Mouse (Mus musculus): ENCODE results near the gene Gaa. TPM values are rescaled to one million over a fixed set of nuclear protein-coding genes. Genes with fewer than 3 reads are reported as not detected.

Gene Gaa
- polyA plus RNA-seq (2021): 263 TPM

- no peaks in the 10 kb centered on the region for H3K27me3 ChIP-seq
- DNase-seq (ENCODE audit: low read depth, low spot score) (no peak), ATAC-seq (peak; percentile 68)
- in situ Hi-C loops (cut with MboI; ENCODE audit: low pct_unique_long_range_greater_than_20kb): no loop called here
- CTCF ChIA-PET: interaction anchor here (0.6 to 2.2 kb wide), 6 partner anchors 8 to 54 kb away, joined by 3 to 9 read pairs (median 4); no protein-coding TSS in a partner anchor
- POLR2A ChIA-PET: interaction anchor here (1.0 to 1.2 kb wide), 2 partner anchors 18 to 19 kb away, joined by 3 read pairs; no protein-coding TSS in a partner anchor
- no peak for TF ChIP-seq CTCF (IDR thresholded peaks at IDR 0.05)
These were observed at the start of gene Gaa for GRCm38 (mm10) chr11:119267768-119268556. Gene Gaa, plus strand, starts transcription at chr11:119267887.

- in situ Hi-C loops (cut with MboI; ENCODE audit: low pct_unique_long_range_greater_than_20kb): no loop called here
- TF ChIP-seq CTCF (IDR thresholded peaks at IDR 0.05): no peak
- DNase-seq (ENCODE audit: low read depth, low spot score) (no peak), ATAC-seq (no peak)
- POLR2A ChIA-PET: no interaction called here
- CTCF ChIA-PET: interaction anchor here (1.2 to 2.6 kb wide), 2 partner anchors 13 to 14 kb away, joined by 5 to 10 read pairs; no protein-coding TSS in a partner anchor
- no peaks in the 10 kb centered on the region for H3K27me3 ChIP-seq
These were observed 47.7 kb upstream of the Gaa start for GRCm38 (mm10) chr11:119219816-119220465.

- CTCF ChIA-PET: interaction anchor here (1.0 kb wide), 1 partner anchor 15 kb away, joined by 4 read pairs; no protein-coding TSS in a partner anchor
- ATAC-seq (no peak), DNase-seq (ENCODE audit: low read depth, low spot score) (no peak)
- no peaks in the 10 kb centered on the region for H3K27me3 ChIP-seq
- POLR2A ChIA-PET: interaction anchor here (1.0 kb wide), 1 partner anchor 13 kb away, joined by 3 read pairs; no protein-coding TSS in a partner anchor
- in situ Hi-C loops (cut with MboI; ENCODE audit: low pct_unique_long_range_greater_than_20kb): no loop called here
- TF ChIP-seq CTCF (IDR thresholded peaks at IDR 0.05): no peak
These were observed 45.7 kb upstream of the Gaa start for GRCm38 (mm10) chr11:119221812-119222510.

DNA sequence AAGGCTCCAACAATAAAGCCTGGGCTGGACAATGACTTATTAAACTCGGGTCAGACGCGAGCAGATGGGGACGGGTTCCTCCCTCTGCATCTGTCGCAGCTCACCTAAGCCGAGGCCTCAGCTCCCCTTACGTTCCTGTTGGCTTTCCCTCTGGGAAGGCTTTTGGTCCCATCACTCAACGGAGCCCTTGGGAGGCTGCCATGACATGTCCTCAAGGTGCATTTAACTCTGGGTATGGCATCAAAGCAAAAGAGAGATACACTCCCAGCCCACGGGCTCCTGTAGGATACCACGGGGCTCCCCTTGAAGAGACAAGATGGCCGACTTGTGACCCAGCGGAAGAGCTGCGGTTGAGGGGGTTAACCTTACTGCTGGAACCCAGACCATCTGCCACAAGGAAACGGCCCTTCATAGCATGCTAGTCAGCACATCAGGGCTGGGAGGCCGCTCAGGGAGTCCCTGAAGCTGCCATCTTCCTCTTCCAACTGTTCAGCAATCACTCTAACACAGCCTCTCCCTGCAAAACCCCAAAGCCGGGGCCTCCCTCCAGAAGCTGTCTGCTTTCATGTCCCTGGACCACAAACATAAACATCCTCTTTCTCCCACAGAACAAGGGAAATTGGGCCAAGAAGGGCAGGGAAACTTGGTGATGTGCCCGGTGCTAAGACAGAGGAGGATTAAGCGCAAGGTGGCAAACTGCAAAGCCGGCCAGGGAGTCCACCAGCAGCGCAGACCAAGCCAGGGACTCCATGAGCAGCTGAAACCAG lies 44.4 kb upstream of the Gaa start:
- TF ChIP-seq CTCF (IDR thresholded peaks at IDR 0.05): no peak
- ChIA-PET CTCF (interaction anchor here (3.1 kb wide), 1 partner anchor 17 kb away, joined by 13 read pairs; no protein-coding TSS in a partner anchor), POLR2A (no interaction called here)
- no peaks in the 10 kb centered on the region for H3K27me3 ChIP-seq
- in situ Hi-C loops (cut with MboI; ENCODE audit: low pct_unique_long_range_greater_than_20kb): no loop called here
- DNase-seq (ENCODE audit: low read depth, low spot score): no peak
- ATAC-seq: no peak

DNA sequence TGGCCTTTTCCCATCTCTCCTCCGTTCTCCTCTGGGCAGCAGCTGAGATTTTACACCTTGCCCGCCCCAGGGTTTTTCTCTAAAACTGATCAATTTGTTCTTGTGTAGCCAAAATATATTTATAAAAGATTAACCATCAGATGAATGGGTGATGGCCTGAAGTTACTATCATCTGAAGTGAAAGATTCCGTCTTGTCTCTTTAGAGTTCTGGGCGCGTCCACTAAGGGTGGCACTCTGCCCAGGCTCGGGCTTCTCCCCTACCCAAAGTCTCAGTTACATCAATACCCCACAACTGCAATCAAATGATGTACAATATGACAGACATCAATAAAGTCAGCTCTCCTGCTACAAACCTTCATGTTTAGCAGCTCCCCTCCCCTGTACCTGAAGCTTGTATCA lies 42.8 kb upstream of the Gaa start:
- H3K27me3 ChIP-seq: no peaks in the 10 kb centered on the region
- DNase-seq (ENCODE audit: low read depth, low spot score) (no peak), ATAC-seq (no peak)
- no peak for TF ChIP-seq CTCF (IDR thresholded peaks at IDR 0.05)
- in situ Hi-C loops (cut with MboI; ENCODE audit: low pct_unique_long_range_greater_than_20kb): no loop called here
- CTCF ChIA-PET: interaction anchor here (0.8 to 3.1 kb wide), 2 partner anchors 9 to 18 kb away, joined by 4 to 13 read pairs; no protein-coding TSS in a partner anchor
- POLR2A ChIA-PET: interaction anchor here (0.8 kb wide), 1 partner anchor 9 kb away, joined by 3 read pairs; no protein-coding TSS in a partner anchor

- ChIA-PET CTCF (interaction anchor here (3.1 kb wide), 1 partner anchor 19 kb away, joined by 13 read pairs; no protein-coding TSS in a partner anchor), POLR2A (interaction anchor here (0.8 kb wide), 1 partner anchor 9 kb away, joined by 3 read pairs; no protein-coding TSS in a partner anchor)
- H3K27me3 ChIP-seq: peaks cover 5% of the 10 kb centered on the region
- no peak for TF ChIP-seq CTCF (IDR thresholded peaks at IDR 0.05)
- no peak for ATAC-seq
- in situ Hi-C loops (cut with MboI; ENCODE audit: low pct_unique_long_range_greater_than_20kb): no loop called here
- no peak for DNase-seq (ENCODE audit: low read depth, low spot score)
These were observed 42.1 kb upstream of the Gaa start for GRCm38 (mm10) chr11:119225634-119226033.

GRCm38 (mm10) chr11:119227591-119227990 lies 40.1 kb upstream of the Gaa start:
- H3K27me3 ChIP-seq: peaks cover 8% of the 10 kb centered on the region
- no peak for TF ChIP-seq CTCF (IDR thresholded peaks at IDR 0.05)
- ChIA-PET CTCF (interaction anchor here (0.8 to 1.5 kb wide), 4 partner anchors 8 to 24 kb away, joined by 3 to 10 read pairs (median 4); no protein-coding TSS in a partner anchor), POLR2A (interaction anchor here (1.6 kb wide), 1 partner anchor 21 kb away, joined by 4 read pairs; no protein-coding TSS in a partner anchor)
- ATAC-seq (no peak), DNase-seq (ENCODE audit: low read depth, low spot score) (no peak)
- in situ Hi-C loops (cut with MboI; ENCODE audit: low pct_unique_long_range_greater_than_20kb): no loop called here

DNA sequence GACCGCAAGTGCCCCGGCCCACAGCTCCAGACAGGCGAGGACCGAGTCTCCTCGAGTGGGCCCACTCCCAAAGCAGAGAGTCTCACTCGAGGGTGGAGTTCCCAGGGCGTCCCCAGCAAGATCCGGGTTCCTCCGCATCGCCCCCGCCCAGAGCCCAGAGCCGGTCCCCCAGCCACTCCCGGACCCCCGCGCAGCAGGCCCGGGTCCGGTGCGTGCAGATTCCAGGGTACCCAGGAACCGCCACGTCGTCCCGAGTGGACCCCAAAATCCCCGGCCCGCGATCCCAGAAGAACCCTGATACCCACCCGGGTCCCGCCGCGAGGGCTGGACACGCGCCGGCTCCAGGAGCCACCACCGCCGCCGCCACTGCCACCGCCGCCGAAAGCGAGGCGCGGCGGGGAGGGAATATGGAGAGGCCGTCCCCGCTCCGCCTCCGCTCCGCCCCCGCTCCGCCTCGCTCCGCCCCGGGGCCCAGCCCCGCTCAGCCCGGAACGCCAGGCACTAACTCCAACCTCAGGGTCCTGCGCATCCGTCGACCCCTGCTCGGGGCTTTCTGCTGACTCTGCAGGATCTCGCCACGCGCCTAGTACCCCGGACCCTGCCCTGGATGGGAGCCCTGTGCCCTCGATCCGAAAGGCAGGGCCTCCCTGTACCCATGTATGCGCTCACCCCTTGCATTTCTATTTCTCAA lies 39.5 kb upstream of the Gaa start, which contains the start of the genes Tbc1d16 and Ccdc40:
Tbc1d16 (minus strand) TSS at position 409 of the 691 bp plus-strand sequence.
Ccdc40 (plus strand) TSS at position 482 of the 691 bp plus-strand sequence.
- ATAC-seq (peak; percentile 83), DNase-seq (ENCODE audit: low read depth, low spot score) (no peak)
- TF ChIP-seq CTCF (IDR thresholded peaks at IDR 0.05): no peak
- ChIA-PET CTCF (no interaction called here), POLR2A (interaction anchor here (1.6 kb wide), 1 partner anchor 22 kb away, joined by 4 read pairs; no protein-coding TSS in a partner anchor)
- H3K27me3 ChIP-seq: peaks cover 8% of the 10 kb centered on the region
- in situ Hi-C loops (cut with MboI; ENCODE audit: low pct_unique_long_range_greater_than_20kb): no loop called here

Data from Patski (cell line).